Mouse (Mus musculus) urinary bladder, postnatal 0 days (tissue): Measurements from ENCODE around the gene Pdzd9. TPM values are rescaled to one million over a fixed set of nuclear protein-coding genes. Genes with fewer than 3 reads are reported as not detected.

Source experiments
- polyA plus RNA-seq: library from polyadenylated mRNA; unstranded; fragments of >200 nt; fragmentation: Nextera tagmentation; extraction: Ambion mirVana; gene quantifications from 2 replicates; pipeline ENCODE4 v1.2.1, GENCODE M21; 2015

The Pdzd9 gene
- polyA plus RNA-seq, result 0.12 and 0.23 TPM in 2 replicates

GRCm38 (mm10) chr7:120670153-120670875 is at the start of gene Pdzd9:
TSS of gene Pdzd9 (minus strand) at chr7:120670343.

GRCm38 (mm10) chr7:120677001-120677643 is 7.0 kb upstream of the Pdzd9 start, which contains the start of gene Mosmo:
TSS of gene Mosmo (plus strand) at chr7:120677618.

GRCm38 (mm10) chr7:120634711-120635361 is 35.3 kb downstream of the Pdzd9 start, which contains the start of gene Uqcrc2:
TSS of gene Uqcrc2 (plus strand) at chr7:120635176.

Other genes starting within 250 kb of the Pdzd9 start
- gene Uqcrc2, start 35.2 kb downstream of the Pdzd9 start, polyA plus RNA-seq, result 146 and 168 TPM in 2 replicates
- gene Mosmo, start 7.3 kb upstream of the Pdzd9 start, polyA plus RNA-seq, result 10.4 and 11.0 TPM in 2 replicates
- gene Vwa3a, start 69.0 kb upstream of the Pdzd9 start, polyA plus RNA-seq, result 0.19 and 0.28 TPM in 2 replicates
- not detected in 2 replicates for gene Gm5737, start 142.0 kb upstream of the Pdzd9 start, polyA plus RNA-seq
- gene Eef2k, start 172.5 kb upstream of the Pdzd9 start, polyA plus RNA-seq, result 67.5 and 82.6 TPM in 2 replicates
- 17.8 and 19.1 TPM in 2 replicates for gene Polr3e, start 247.4 kb upstream of the Pdzd9 start, polyA plus RNA-seq